Mouse (Mus musculus) midbrain, postnatal 0 days (tissue): ENCODE data around the gene Rpap1. TPM values are rescaled to one million over a fixed set of nuclear protein-coding genes. Genes with fewer than 3 reads are reported as not detected.

Source experiments
- ATAC-seq: fragments of 200-750 bp; cut with Nextera tagmentation; 2 replicates; pipeline ENCODE4 v1.8.0; 2017; ENCODE audit warnings: moderate number of reproducible peaks, mild to moderate bottlenecking, moderate TSS enrichment, moderate library complexity; ENCODE audit not compliant: low FRiP score
- DNase-seq: peaks from one replicate; pipeline ENCODE4 v3.0.0-alpha.2; 2015; ENCODE audit warnings: low spot score
- H3K27ac ChIP-seq: fragments of 300-500 bp; sonication (generic); 2 replicates; pipeline ENCODE4 v1.5.1; 2014; ENCODE audit warnings: low read depth, mild to moderate bottlenecking, low read length, mixed read lengths
- H3K27me3 ChIP-seq: fragments of 300-500 bp; sonication (generic); 2 replicates; pipeline ENCODE4 v1.6.1; 2014; ENCODE audit warnings: low read length, control low read depth, mixed read lengths; ENCODE audit not compliant: insufficient read depth
- H3K36me3 ChIP-seq: fragments of 300-500 bp; sonication (generic); 2 replicates; pipeline ENCODE4 v1.6.1; 2014; ENCODE audit warnings: low read length, control low read depth, mixed read lengths; ENCODE audit not compliant: insufficient read depth
- H3K4me1 ChIP-seq: fragments of 300-500 bp; sonication (generic); 2 replicates; pipeline ENCODE4 v1.6.1; 2014; ENCODE audit warnings: mild to moderate bottlenecking, control low read depth, antibody characterized with exemption, low read length, mixed read lengths; ENCODE audit not compliant: insufficient read depth
- H3K4me2 ChIP-seq: fragments of 300-500 bp; sonication (generic); 2 replicates; pipeline ENCODE4 v1.6.1; 2014; ENCODE audit warnings: low read depth, mild to moderate bottlenecking, low read length, mixed read lengths; ENCODE audit not compliant: poor library complexity, severe bottlenecking
- H3K4me3 ChIP-seq: fragments of 300-500 bp; sonication (generic); 2 replicates; pipeline ENCODE4 v1.5.1; 2014; ENCODE audit warnings: low read depth, mild to moderate bottlenecking, low read length, moderate library complexity
- H3K9ac ChIP-seq: fragments of 300-500 bp; sonication (generic); replicated peaks from 2 replicates; pipeline ENCODE4 v1.6.1; 2014; ENCODE audit warnings: mild to moderate bottlenecking, low read length, moderate library complexity, mixed read lengths; ENCODE audit not compliant: poor library complexity, severe bottlenecking
- H3K9me3 ChIP-seq: fragments of 300-500 bp; sonication (generic); 2 replicates; pipeline ENCODE4 v1.6.1; 2016; ENCODE audit warnings: low read length, control low read depth
- CTCF ChIP-seq: IDR thresholded peaks from 2 replicates; pipeline ENCODE4 v1.5.1; 2016; ENCODE audit warnings: antibody characterized with exemption, mild to moderate bottlenecking
- WGBS: fragments of 180-500 bp; shearing (Covaris S2); extraction: QIAGEN DNeasy Blood & Tissue Kit; methylation state at CpG from one replicate; pipeline ENCODE4 v1.1.7; 2014; 5-methylcytosine and 5-hydroxymethylcytosine counted together
- polyA plus RNA-seq: library from polyadenylated mRNA; unstranded; fragments of >200 nt; fragmentation: Nextera tagmentation; extraction: Ambion mirVana; gene quantifications from 2 replicates; pipeline ENCODE4 v1.2.1, GENCODE M21; 2015
- total RNA-seq: library from RNA; depleted of rRNA; stranded (reverse); fragments of >200 nt; gene quantifications from 2 replicates; pipeline ENCODE4 v1.2.3, GENCODE M21; 2014

Gene Rpap1
- total and polyA plus RNA-seq, 2 experiments from 2014 or later = 11.1 to 16.0 TPM

DNA sequence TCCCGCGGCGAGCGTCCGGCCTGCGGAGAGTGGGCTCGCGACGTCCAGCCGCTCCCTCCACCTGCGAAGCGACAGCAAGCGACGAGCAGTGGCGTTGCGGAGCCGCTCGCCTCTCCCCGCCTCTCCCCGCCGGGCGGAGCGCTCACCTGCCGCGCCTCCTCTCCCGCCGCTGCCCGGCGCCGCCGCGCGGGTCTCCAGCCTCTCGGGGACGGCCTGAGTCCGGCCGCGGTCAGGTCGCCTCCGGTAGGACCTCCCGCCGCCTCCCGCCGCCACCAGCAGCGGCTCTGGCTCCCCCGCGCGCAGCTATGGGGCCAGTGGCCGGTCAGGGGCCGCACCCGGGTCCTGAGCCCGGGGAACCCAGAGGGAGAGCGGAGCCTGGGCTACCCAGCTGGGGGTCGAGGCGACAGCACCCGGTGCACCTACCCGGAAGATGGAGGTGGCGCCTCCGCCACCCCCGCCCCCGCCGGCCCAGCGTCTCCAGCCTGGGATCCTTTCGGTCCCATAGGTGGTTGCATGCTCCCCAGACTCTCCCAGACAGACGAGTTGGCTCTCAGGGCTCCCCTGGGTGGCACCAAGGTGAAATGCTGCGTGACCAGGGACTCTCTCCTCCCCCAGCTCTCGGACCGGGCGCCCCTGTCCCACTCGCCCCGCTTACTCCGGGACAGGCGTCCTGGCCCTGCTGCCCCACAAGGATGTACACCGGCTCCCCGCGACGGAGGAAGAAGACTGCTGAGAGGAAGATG lies 29.1 kb downstream of the Rpap1 start:
- Histone ChIP-seq H3K9ac (peak overlapping the region; percentile 50), H3K4me2 (peak overlapping the region; percentile 87), H3K36me3 (no peaks in the 10 kb centered on the region), H3K9me3 (no peaks in the 10 kb centered on the region), H3K27ac (no peak overlapping the region), H3K27me3 (peaks cover 33% of the 10 kb centered on the region), H3K4me3 (peak overlapping the region; percentile 72), H3K4me1 (0 out of 2 replicates have a peak, but pooled peaks cover 6% of the 10 kb centered on the region)
- TF ChIP-seq CTCF = no peak
- DNase-seq (no peak), ATAC-seq (peak; percentile 60; the same call in 1 of the 2 replicates)
- WGBS = 1% methylated on average over 49 of the region's 77 CpGs

DNA sequence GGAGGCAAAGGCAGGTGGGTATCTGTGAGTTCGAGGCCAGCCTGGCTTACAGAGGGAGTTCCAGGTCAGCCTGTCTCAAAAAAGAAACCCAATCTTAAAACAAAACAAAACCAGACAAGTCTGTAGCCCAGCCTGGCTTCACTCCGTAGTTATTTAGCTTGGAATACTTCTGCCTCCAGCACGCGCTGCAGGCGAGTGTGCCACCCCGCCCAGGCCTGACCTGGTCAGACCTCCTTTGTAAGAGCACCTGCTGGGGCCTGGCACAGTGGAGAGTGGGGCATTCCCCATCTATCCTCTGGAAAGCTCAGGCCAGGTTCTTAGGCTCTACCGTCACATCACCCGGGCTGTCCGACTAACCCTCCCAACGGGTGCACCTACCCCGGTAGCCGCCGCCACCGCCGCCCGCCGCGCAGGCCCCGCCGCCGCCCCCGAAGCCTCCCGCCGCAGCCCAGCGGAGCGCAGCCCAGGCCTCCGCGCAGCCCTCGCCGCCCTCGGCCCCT lies 29.7 kb downstream of the Rpap1 start:
- H3K27me3 ChIP-seq = peaks cover 33% of the 10 kb centered on the region
- peak; percentile 15 for DNase-seq

DNA sequence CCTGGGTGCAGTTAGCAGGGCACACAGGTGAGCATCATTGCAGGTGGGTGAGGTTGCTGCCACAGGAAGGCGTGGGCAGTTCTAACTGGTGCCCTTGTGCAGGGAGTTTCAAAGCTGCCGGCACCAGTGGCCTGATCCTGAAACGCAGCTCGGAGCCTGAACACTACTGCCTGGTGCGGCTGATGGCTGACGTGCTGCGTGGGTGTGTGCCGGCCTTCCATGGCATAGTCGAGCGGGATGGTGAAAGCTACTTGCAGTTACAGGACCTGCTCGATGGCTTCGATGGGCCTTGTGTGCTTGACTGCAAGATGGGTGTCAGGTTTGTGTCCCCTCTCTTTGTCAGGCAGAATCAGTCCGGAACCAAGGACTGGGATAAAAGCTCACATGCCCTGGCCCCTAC lies 38.1 kb downstream of the Rpap1 start:
- H3K27ac ChIP-seq = no peak overlapping the region
- DNase-seq (no peak), ATAC-seq (no peak)
- H3K27me3 ChIP-seq = 0 out of 2 replicates have a peak, but pooled peaks cover 12% of the 10 kb centered on the region
- WGBS = 74% methylated on average over 13 of the region's 13 CpGs
- no peak overlapping the region for H3K4me2 ChIP-seq
- no peaks in the 10 kb centered on the region; the same call in 1 of the 2 replicates for H3K4me1 ChIP-seq
- no peaks in the 10 kb centered on the region for H3K9me3 ChIP-seq
- no peaks in the 10 kb centered on the region for H3K36me3 ChIP-seq
- no peak overlapping the region for H3K9ac ChIP-seq
- H3K4me3 ChIP-seq = no peak overlapping the region
- no peak for TF ChIP-seq CTCF

More for the DNA sequence above, 29.7 kb downstream of the Rpap1 start:
- WGBS = 4% methylated on average over 19 of the region's 31 CpGs
- H3K36me3 ChIP-seq = no peaks in the 10 kb centered on the region
- peak overlapping the region; percentile 87 for H3K4me2 ChIP-seq
- TF ChIP-seq CTCF = no peak
- peak overlapping the region; percentile 72 for H3K4me3 ChIP-seq
- H3K9me3 ChIP-seq = no peaks in the 10 kb centered on the region
- no peak; the same call in 1 of the 2 replicates for ATAC-seq
- H3K27ac ChIP-seq = no peak overlapping the region
- H3K9ac ChIP-seq = peak overlapping the region; percentile 50
- H3K4me1 ChIP-seq = 0 out of 2 replicates have a peak, but pooled peaks cover 6% of the 10 kb centered on the region

DNA sequence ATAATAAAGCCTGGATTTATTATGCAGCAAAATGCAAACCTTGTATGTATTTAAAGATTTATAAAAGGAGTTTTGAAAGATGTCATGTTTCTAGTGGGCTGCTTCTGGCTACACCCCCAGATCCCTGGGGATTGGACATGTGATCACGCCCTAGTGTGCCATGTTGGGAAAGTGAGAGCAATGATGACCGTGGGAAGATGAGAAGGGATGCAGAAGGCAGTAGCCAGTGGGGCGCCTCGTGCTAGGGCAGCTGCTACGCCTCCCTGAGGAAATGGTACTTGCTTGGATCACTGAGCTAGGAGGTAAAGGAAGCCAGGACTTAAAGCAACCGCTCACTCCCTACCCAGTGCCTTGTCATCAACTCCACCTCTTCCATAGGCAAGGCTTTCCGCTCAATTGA lies 39.8 kb downstream of the Rpap1 start:
- H3K4me3 ChIP-seq = no peak overlapping the region
- H3K9me3 ChIP-seq = no peaks in the 10 kb centered on the region
- H3K36me3 ChIP-seq = no peaks in the 10 kb centered on the region
- DNase-seq (no peak), ATAC-seq (no peak)
- TF ChIP-seq CTCF = no peak
- peaks cover 4% of the 10 kb centered on the region; the same call in 1 of the 2 replicates for H3K4me1 ChIP-seq
- no peak overlapping the region for H3K4me2 ChIP-seq
- no peak overlapping the region for H3K9ac ChIP-seq
- 75% methylated on average over 7 of the region's 7 CpGs for WGBS
- H3K27ac ChIP-seq = no peak overlapping the region
- peaks cover 22% of the 10 kb centered on the region; the same call in 1 of the 2 replicates for H3K27me3 ChIP-seq

DNA sequence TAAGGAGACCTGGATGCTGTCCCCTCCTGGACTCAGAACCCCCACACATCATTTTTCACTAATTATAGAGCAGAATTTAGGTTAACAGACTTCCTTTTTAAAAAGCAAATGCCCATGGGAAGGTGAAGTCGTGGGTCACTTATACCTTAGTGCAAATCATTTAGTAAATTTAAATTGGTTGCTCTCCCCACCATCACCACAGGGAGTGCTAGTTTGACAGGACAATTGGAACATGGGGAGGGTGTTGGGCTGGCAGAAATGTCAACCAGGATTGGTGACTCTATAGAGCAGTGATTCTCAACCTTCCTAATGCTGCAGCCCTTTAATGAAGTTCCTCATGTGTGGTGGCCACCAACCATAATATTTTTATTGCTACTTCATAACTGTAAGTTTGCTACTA lies 42.1 kb downstream of the Rpap1 start:
- no peak overlapping the region for H3K4me3 ChIP-seq
- H3K9me3 ChIP-seq = no peaks in the 10 kb centered on the region
- TF ChIP-seq CTCF = peak; percentile 64
- H3K4me2 ChIP-seq = no peak overlapping the region
- H3K36me3 ChIP-seq = no peaks in the 10 kb centered on the region
- DNase-seq = peak; percentile 49
- no peak overlapping the region for H3K27ac ChIP-seq
- H3K4me1 ChIP-seq = peaks cover 12% of the 10 kb centered on the region; the same call in 1 of the 2 replicates
- no peak for ATAC-seq
- 12% methylated on average over 1 of the region's 1 CpGs for whole genome bisulfite sequencing
- peaks cover 39% of the 10 kb centered on the region for H3K27me3 ChIP-seq
- H3K9ac ChIP-seq = no peak overlapping the region
